Mouse (Mus musculus) testis, adult 10 weeks (tissue): ENCODE results near the gene Gif. TPM values are rescaled to one million over a fixed set of nuclear protein-coding genes. Genes with fewer than 3 reads are reported as not detected.

Experiments
- polyA plus RNA-seq: library from polyadenylated mRNA; stranded (reverse); fragments of 350-450 nt; fragmentation: Illumina TruSeq; extraction: RNeasy Lipid Tissue Mini Kit (QIAGEN cat#74804); gene quantifications from one replicate; pipeline ENCODE4 v1.2.3, GENCODE M21; 2014; ENCODE audit warnings: low read depth, low replicate concordance

Gif gene
- polyA plus RNA-seq = 0.62 TPM

GRCm38 (mm10) chr19:11747298-11747697 lies at the start of gene Gif:
Gif (plus strand) TSS chr19:11747554.

DNA sequence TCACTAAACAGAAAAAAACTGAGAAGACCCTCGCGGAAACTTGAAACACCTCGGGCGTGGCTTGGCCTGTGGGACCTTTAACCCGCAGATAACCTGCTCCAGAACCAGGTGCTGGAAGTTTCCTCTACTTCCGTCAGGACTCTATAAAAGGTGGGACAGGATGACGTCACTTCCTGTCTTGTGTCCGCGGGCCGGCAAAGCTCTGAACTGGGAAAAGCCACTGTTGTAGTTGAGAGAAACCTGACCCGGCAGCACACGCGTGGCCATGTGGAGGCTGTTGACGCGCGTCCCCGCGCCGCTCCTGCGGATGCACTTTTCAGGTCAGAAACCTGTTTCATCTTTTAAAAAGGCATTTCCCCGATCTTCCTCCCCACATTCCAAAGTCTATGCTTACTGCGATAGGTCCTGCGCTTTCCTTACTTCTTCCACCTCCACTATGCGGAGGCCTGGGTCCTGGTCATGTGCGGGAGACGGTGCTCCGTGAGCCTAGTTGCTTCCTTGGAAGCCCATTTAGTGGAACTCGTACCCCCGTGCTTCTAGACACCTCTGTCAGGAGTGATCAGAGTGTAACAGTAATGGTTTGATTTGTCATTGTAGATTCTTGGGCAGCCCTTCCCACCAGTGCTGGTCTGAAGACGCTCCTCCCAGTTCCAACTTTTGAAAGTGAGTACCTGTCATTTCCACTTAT lies 23.0 kb downstream of the Gif start, which contains the start of gene Mrpl16:
Gene Mrpl16 (plus strand): TSS at position 187 of the 688 bp plus-strand sequence.

Other genes with a start within 250 kb of the Gif start
- gene Ms4a6b, start 231.0 kb upstream of the Gif start, polyA plus RNA-seq = 3.4 TPM
- 6.2 TPM for gene Ms4a4d, start 210.8 kb upstream of the Gif start, polyA plus RNA-seq
- 1.1 TPM for gene Ms4a6d, start 142.7 kb upstream of the Gif start, polyA plus RNA-seq
- gene Ms4a2, start 123.8 kb upstream of the Gif start, polyA plus RNA-seq = not detected
- not detected for gene Ms4a3, start 106.7 kb upstream of the Gif start, polyA plus RNA-seq
- not detected for gene Oosp2, start 87.0 kb upstream of the Gif start, polyA plus RNA-seq
- gene Oosp1, start 56.4 kb upstream of the Gif start, polyA plus RNA-seq = not detected
- gene Oosp3, start 50.5 kb upstream of the Gif start, polyA plus RNA-seq = not detected
- gene Mrpl16, start 22.8 kb downstream of the Gif start, polyA plus RNA-seq = 31.1 TPM
- gene Stx3, start 71.8 kb downstream of the Gif start, polyA plus RNA-seq = 1.3 TPM
- gene Olfr1417, start 91.7 kb downstream of the Gif start, polyA plus RNA-seq = not detected
- gene Olfr1418, start 113.5 kb downstream of the Gif start, polyA plus RNA-seq = not detected
- gene Olfr1419, start 127.6 kb downstream of the Gif start, polyA plus RNA-seq = not detected
- gene Olfr1420, start 139.0 kb downstream of the Gif start, polyA plus RNA-seq = not detected
- 13.0 TPM for gene Patl1, start 164.8 kb downstream of the Gif start, polyA plus RNA-seq
- 30.9 TPM for gene Osbp, start 218.4 kb downstream of the Gif start, polyA plus RNA-seq